ENCODE assay signal across 10 mouse cellular contexts in genomic region chr13:58556018-58556417, GRCm38 (mm10). TPM values are rescaled to one million over a fixed set of nuclear protein-coding genes. Genes with fewer than 3 reads are reported as not detected.
DNase-seq lines count a peak whose midpoint lies in the region; TF ChIP-seq lines count a peak whose summit lies in the region.
"Had no signal": no experiment of that assay in that cellular context is flagged by ENCODE, and none has a peak within 500 bp of the region (broad histone marks: within the 10 kb centered on the region; RNA-seq: fewer than 3 reads in every experiment).

No protein-coding gene starts in this region.

- DNase-seq in adrenal gland, postnatal 10 days, result peak; percentile 9
- no peak for DNase-seq in adrenal gland, postnatal 25 days
- peak; percentile 17 to 31 for DNase-seq in kidney, postnatal 4 days
- DNase-seq in kidney, postnatal 14 days, result no peak
- peak; percentile 30 for DNase-seq in 3T3-L1 (ENCODE audit: low read depth, low spot score)
- DNase-seq in right cerebral cortex, postnatal 10 days (ENCODE audit: low spot score in 2 of 2), result no peak
- no peak for DNase-seq in frontal cortex, postnatal 10 days (ENCODE audit: low spot score in 2 of 2)
- DNase-seq: heart, adult 18-20 months; kidney, adult 18-20 months had no signal

- no peak overlapping the region for H3K4me3 ChIP-seq in bone marrow macrophage, adult 2 months (ENCODE audit: insufficient read depth, low read length)

- peaks cover 14% of the 10 kb centered on the region for H3K4me1 ChIP-seq in bone marrow macrophage, adult 2 months (ENCODE audit: control insufficient read depth, insufficient read depth, low read length)

- TF ChIP-seq CTCF in bone marrow macrophage, adult 2 months (IDR thresholded peaks at IDR 0.05; ENCODE audit: low read depth, low read length), result peak; percentile 72

- no peak overlapping the region for H3K27ac ChIP-seq in bone marrow macrophage, adult 2 months (ENCODE audit: insufficient read depth, low read depth, low read length)

- TF ChIP-seq POLR2A in bone marrow macrophage, adult 2 months (IDR thresholded peaks at IDR 0.05; ENCODE audit: borderline replicate concordance, low read depth, low read length), result no peak

RNA-seq across cellular contexts. Expression of gene Slc28a3, which starts 54.7 kb away (rescaled TPM):
- not detected for total RNA-seq in adrenal gland, postnatal 10 days (2021)
- 0.06 TPM in 1 of 2 replicates, not detected in the other for total RNA-seq in adrenal gland, postnatal 25 days (2021)
- polyA plus RNA-seq in bone marrow macrophage, adult 2 months (2012; ENCODE audit: insufficient read depth, insufficient read length, missing spikeins), result not detected in 2 replicates

Comparison
In these comparisons a context has a peak if more than half of its experiments do, and no peak if none do; other contexts are left out.
1. DNase-seq: peak in adrenal gland, postnatal 10 days (single experiment), kidney, postnatal 4 days (2 of 2) and 3T3-L1 (single experiment); none in adrenal gland, postnatal 25 days (single experiment), kidney, postnatal 14 days (single experiment), right cerebral cortex, postnatal 10 days (0 of 2) and frontal cortex, postnatal 10 days (0 of 2).